Mouse (Mus musculus) bone marrow, adult 2 months (tissue): ENCODE measurements around the gene Osbpl6. TPM values are rescaled to one million over a fixed set of nuclear protein-coding genes. Genes with fewer than 3 reads are reported as not detected.

Experiments
- H3K27ac ChIP-seq: fragments of 200-500 bp; 2 replicates; pipeline ENCODE4 v1.5.1; 2012; ENCODE audit warnings: low read depth, mild to moderate bottlenecking, control low read depth, inconsistent platforms, low read length; ENCODE audit not compliant: control insufficient read depth, poor library complexity, insufficient read depth
- H3K4me1 ChIP-seq: fragments of 200-500 bp; 2 replicates; pipeline ENCODE4 v1.6.1; 2011; ENCODE audit warnings: low read length; ENCODE audit not compliant: control insufficient read depth, insufficient read depth
- H3K4me3 ChIP-seq: fragments of 200-500 bp; replicated peaks from 2 replicates; pipeline ENCODE3; 2011; ENCODE audit warnings: mild to moderate bottlenecking, low read depth, low read length, control low read depth; ENCODE audit not compliant: control insufficient read depth
- CTCF ChIP-seq: fragments of 200-500 bp; IDR thresholded peaks from 2 replicates; pipeline ENCODE4 v1.5.1; 2011; ENCODE audit warnings: low read length, control low read depth; ENCODE audit not compliant: control insufficient read depth, insufficient read depth
- POLR2A ChIP-seq: fragments of 200-500 bp; IDR thresholded peaks from 2 replicates; pipeline ENCODE4 v1.6.1; 2011; ENCODE audit warnings: low read depth, mild to moderate bottlenecking, control low read depth, low read length, borderline replicate concordance; ENCODE audit not compliant: control insufficient read depth
- WGBS: fragments of 180-500 bp; shearing (Covaris S2); methylation state at CpG from one replicate; pipeline ENCODE4 v1.1.7; 2018; 5-methylcytosine and 5-hydroxymethylcytosine counted together
- polyA plus RNA-seq: library from polyadenylated mRNA; stranded (reverse); fragments of >200 nt; gene quantifications from 2 replicates; pipeline ENCODE4 v1.2.4, GENCODE M21; 2011; ENCODE audit warnings: low replicate concordance; ENCODE audit not compliant: missing spikeins, insufficient read depth, insufficient read length

Osbpl6 gene
- polyA plus RNA-seq, 1 experiment, result 0.92 TPM

- TF ChIP-seq POLR2A, result no peak
- no peak for TF ChIP-seq CTCF
- no peak overlapping the region for H3K4me3 ChIP-seq
- 77% methylated on average over 3 of the region's 3 CpGs for WGBS
- no peaks in the 10 kb centered on the region for H3K4me1 ChIP-seq
- H3K27ac ChIP-seq, result no peak overlapping the region
Observed at GRCm38 (mm10) chr2:76430539-76430938, 24.2 kb downstream of the Osbpl6 start.

GRCm38 (mm10) chr2:76434224-76434623 lies 27.9 kb downstream of the Osbpl6 start:
- Histone ChIP-seq H3K4me3 (no peak overlapping the region), H3K27ac (no peak overlapping the region), H3K4me1 (no peaks in the 10 kb centered on the region)
- WGBS, result 75% methylated on average over 7 of the region's 7 CpGs
- TF ChIP-seq CTCF, result no peak
- TF ChIP-seq POLR2A, result no peak

GRCm38 (mm10) chr2:76435667-76436239 lies 29.4 kb downstream of the Osbpl6 start:
- Histone ChIP-seq H3K4me1 (no peaks in the 10 kb centered on the region), H3K27ac (no peak overlapping the region; the same call in 1 of the 2 replicates), H3K4me3 (no peak overlapping the region)
- WGBS, result 76% methylated on average over 7 of the region's 7 CpGs
- TF ChIP-seq CTCF (no peak), POLR2A (no peak)

- no peak overlapping the region for H3K27ac ChIP-seq
- H3K4me3 ChIP-seq, result no peak overlapping the region
- 69% methylated on average over 2 of the region's 2 CpGs for WGBS
- no peaks in the 10 kb centered on the region for H3K4me1 ChIP-seq
- TF ChIP-seq CTCF (no peak), POLR2A (no peak)
Observed at GRCm38 (mm10) chr2:76437372-76437771, 31.1 kb downstream of the Osbpl6 start.

- Histone ChIP-seq H3K4me1 (no peaks in the 10 kb centered on the region), H3K27ac (no peak overlapping the region), H3K4me3 (no peak overlapping the region)
- WGBS, result 60% methylated on average over 2 of the region's 2 CpGs
- no peak for TF ChIP-seq CTCF
- TF ChIP-seq POLR2A, result no peak
Observed at GRCm38 (mm10) chr2:76439540-76439939, 33.2 kb downstream of the Osbpl6 start.

- Histone ChIP-seq H3K27ac (no peak overlapping the region), H3K4me3 (no peak overlapping the region), H3K4me1 (no peaks in the 10 kb centered on the region)
- TF ChIP-seq CTCF, result no peak
- TF ChIP-seq POLR2A, result no peak
- 68% methylated on average over 3 of the region's 3 CpGs for WGBS
Observed at GRCm38 (mm10) chr2:76442086-76442485, 35.8 kb downstream of the Osbpl6 start.

- 85% methylated on average over 6 of the region's 6 CpGs for WGBS
- Histone ChIP-seq H3K27ac (no peak overlapping the region), H3K4me1 (no peaks in the 10 kb centered on the region), H3K4me3 (no peak overlapping the region)
- TF ChIP-seq CTCF (no peak), POLR2A (no peak)
Observed at GRCm38 (mm10) chr2:76449836-76450355, 43.6 kb downstream of the Osbpl6 start.

- TF ChIP-seq POLR2A, result no peak
- H3K27ac ChIP-seq, result no peak overlapping the region
- WGBS, result 86% methylated on average over 5 of the region's 5 CpGs
- no peaks in the 10 kb centered on the region for H3K4me1 ChIP-seq
- no peak overlapping the region for H3K4me3 ChIP-seq
Observed at GRCm38 (mm10) chr2:76466723-76467122, 60.4 kb downstream of the Osbpl6 start.

GRCm38 (mm10) chr2:76468204-76468603 lies 61.9 kb downstream of the Osbpl6 start:
- Histone ChIP-seq H3K4me3 (no peak overlapping the region), H3K4me1 (no peaks in the 10 kb centered on the region), H3K27ac (no peak overlapping the region)
- TF ChIP-seq CTCF, result no peak
- TF ChIP-seq POLR2A, result no peak
- 83% methylated on average over 8 of the region's 8 CpGs for WGBS
